Mouse (Mus musculus): ENCODE results near the gene Shc1.
"Not testable (repeated sequence)": the region's sequence is repeated elsewhere in the genome, so short reads cannot be mapped to it uniquely, and the experiment has no call there.

Gene Shc1

GRCm38 (mm10) chr3:89418861-89419250, 613 bp downstream of the Shc1 start:
- DNase-seq (ENCODE audit: low read depth, low spot score) = no peak

- DNase-seq (ENCODE audit: low read depth, low spot score) = no peak
Measured at GRCm38 (mm10) chr3:89419571-89419970, 1.3 kb downstream of the Shc1 start.

- no peak for DNase-seq (ENCODE audit: low read depth, low spot score)
Measured at GRCm38 (mm10) chr3:89419981-89420380, 1.7 kb downstream of the Shc1 start.

DNA sequence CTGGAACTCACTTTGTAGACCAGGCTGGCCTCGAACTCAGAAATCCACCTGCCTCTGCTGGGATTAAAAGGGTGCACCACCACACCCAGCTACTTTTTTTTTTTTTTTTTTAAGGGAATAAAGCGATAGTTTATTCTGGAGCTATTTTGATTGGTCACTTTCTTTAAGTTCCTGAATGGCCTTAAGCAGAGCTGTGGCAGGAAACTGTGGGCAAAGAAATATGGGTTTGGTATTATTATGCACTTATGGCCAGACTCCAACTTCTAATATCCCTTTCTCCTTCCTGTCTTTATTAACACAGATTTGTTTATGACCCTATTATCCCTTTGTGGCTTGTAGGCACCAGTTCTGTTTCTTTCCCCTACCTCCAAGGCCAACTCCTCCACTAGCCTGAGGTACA, 2.2 kb downstream of the Shc1 start:
- DNase-seq (ENCODE audit: low read depth, low spot score) = no peak

DNA sequence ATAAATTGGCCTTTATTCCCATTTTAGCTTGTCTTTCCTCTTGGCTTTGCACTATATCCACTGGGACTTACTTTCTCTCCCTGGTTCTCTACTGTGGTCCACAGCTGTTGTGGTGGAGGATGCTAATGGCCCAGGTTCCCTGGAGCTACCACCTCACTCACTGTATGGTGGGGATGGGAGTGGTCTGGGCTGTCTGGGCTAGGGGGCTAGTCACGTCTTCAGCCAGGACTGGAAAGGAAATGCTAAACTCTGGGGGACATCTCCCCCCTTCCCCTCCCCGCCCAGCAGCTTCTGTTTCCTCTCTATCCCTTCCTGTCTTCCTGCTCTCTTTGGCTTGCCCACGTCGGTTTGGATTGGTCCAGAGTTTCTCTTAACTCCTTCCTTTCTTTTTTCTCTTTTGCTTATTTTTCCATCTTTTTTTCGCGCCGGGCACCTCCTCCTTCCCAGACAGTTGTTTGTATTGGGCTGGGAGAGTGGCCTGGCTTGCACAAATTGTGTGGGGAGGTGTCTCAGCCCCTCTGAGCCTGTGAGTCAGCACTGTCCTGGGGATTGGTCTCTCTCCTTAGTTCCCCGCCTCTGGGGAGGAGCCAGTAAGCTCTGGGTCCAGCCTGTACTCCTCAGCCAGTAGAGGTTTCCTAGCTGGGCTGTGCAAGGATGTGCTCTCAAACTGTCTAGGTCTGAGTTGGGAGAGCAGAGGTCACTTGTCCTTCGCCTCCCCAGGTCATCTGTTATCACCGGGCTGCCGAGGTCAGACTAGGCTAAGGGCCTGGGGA, 2.9 kb downstream of the Shc1 start:
- DNase-seq (ENCODE audit: low read depth, low spot score) = peak; percentile 11

- no peak for DNase-seq (ENCODE audit: low read depth, low spot score)
Measured at GRCm38 (mm10) chr3:89421810-89422473, 3.7 kb downstream of the Shc1 start.

DNA sequence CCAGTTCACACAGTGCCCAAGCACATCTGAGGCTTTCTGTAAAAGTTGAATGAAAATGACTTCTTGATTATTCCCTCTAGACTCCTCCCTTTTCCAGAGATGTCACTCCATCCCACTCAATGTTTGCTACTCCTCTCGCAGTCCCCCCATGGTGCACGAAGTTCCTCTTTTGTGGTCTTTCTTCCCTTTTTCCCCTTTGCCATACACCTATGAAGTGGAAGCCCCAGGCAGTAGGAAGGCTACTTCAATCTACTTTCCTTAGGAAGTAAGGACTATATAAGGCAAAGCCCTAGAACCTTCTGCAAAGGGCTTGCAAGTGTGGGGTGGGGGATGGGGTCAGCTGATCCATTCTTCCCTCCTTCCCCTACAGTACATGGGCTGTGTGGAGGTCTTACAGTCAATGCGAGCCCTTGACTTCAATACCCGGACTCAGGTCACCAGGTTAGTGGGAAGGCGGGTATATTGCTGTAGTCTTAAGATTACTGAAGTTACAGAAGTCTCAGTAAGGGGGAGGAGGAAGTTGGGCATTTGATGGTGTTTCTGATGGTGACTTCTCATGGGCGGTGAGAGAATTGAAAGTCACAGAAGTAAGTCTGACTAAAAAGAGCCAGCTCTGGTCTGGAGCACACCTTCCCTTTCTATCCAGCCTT, 4.4 kb downstream of the Shc1 start:
- no peak for DNase-seq (ENCODE audit: low read depth, low spot score)

GRCm38 (mm10) chr3:89424416-89425140, 6.3 kb downstream of the Shc1 start:
- DNase-seq (ENCODE audit: low read depth, low spot score) = no peak

DNA sequence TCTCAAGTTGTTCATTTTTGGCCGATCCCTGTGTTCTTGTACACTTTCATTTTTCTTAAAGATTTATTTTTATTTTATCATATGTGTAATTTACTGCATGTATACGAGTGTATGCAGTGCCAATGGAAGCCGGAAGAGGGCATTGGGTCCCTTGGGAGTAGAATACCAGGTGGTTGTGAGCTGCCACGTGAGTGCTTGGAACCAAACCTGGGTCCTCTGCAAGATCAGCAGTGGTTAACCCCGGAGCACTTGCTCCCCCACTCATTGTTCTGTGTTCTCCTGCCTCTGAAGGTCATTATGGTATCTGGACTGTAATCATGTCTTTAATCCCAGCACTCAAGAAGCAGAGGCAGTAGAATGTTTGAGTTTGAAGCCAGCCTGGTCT, 6.9 kb downstream of the Shc1 start:
- DNase-seq (ENCODE audit: low read depth, low spot score) = no peak

DNA sequence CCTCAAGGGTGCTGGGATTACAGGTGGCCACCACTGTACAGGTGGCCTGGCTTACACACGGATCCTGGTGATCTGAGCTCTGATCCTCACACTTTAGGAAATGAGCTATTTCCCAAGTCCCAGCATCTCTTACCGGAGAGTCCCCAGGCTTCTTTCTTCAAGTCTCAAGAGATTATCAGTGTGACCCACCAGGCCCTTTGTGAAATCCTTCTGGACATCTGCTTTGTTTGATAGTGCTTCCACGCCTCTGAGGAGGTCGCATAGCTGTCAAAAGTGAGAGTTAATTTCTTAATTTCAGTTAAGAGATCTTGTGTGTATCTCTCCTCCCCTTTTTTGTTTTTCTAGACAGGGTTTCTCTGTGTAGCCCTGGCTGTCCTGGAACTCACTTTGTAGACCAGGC, 7.6 kb downstream of the Shc1 start:
- no peak for DNase-seq (ENCODE audit: low read depth, low spot score)

DNA sequence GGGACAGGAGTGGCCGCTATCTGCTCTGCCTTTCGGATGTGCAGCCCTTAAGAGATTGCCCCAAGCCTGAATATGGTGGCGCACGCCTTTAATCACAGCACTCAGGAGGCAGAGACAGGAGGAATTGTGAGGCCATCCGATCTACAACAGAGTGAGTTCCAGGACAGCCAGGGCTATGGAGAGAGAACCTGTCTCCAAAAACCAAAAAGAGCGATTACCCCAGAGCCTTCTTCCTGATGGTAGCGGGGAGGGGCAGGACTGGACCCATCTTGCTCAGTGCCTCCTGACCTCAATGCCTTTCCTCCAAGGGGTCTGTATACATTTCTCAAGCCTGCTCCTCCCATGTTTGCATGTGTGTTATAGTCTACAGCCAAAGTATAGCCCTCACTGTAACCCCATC, 10.8 kb downstream of the Shc1 start:
- DNase-seq (ENCODE audit: low read depth, low spot score) = not testable (repeated sequence)

- DNase-seq (ENCODE audit: low read depth, low spot score) = peak; percentile 96
Measured at GRCm38 (mm10) chr3:89430171-89431159, 12.2 kb downstream of the Shc1 start, which contains the start of gene Pygo2. Gene Pygo2, plus strand, starts transcription at chr3:89430214.

DNA sequence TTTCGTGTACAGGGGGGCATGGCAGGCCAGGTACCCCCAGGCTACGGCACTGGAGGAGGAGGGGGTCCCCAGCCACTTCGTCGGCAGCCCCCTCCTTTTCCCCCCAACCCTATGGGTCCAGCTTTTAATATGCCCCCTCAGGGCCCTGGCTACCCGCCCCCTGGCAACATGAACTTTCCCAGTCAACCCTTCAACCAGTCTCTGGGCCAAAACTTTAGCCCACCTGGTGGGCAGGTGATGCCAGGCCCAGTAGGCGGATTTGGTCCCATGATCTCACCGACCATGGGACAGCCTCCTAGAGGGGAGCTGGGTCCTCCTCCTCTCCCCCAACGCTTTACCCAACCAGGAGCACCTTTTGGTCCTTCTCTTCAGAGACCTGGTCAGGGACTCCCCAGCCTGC, 14.4 kb downstream of the Shc1 start:
- no peak for DNase-seq (ENCODE audit: low read depth, low spot score)

DNA sequence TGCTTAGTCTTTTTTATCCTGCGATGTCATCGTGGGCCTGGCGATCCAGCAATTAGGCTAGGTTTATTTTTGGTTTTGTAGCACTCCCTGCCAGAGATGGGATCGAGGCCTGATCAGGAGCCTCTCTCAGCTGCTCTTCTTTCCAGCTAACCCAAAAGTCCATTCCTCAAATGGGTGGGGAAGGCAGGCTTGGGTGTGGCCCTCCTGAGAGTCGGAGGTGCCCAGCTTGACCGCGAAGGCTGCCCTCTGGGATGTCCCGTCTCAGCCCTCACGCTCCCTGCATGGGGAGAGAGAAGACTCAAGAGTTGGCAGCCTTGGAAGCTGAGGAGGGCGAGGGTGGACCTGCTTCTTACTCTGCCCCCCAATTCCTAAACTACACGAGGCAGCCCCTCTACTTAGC, 16.3 kb downstream of the Shc1 start:
- DNase-seq (ENCODE audit: low read depth, low spot score) = no peak

DNA sequence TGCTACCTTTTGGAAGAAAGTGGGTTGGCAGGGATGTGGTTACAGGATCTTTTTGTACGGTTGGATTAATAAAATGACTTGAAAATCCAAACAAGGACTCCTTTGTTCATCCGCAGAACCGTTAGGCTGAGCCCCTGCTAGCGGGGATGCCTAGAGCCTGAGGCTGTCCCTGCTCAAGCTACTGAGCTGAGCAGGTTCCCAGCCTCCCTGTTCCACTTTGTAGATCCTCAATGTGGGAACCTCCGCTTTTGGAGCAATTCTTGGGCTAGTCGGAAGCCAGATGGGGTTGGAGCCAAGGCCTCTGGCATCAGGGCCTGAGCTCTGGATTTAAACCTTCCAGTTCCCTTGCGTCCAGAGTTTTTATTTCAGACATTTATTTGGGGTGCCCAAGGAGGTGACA, 16.8 kb downstream of the Shc1 start:
- DNase-seq (ENCODE audit: low read depth, low spot score) = no peak

DNA sequence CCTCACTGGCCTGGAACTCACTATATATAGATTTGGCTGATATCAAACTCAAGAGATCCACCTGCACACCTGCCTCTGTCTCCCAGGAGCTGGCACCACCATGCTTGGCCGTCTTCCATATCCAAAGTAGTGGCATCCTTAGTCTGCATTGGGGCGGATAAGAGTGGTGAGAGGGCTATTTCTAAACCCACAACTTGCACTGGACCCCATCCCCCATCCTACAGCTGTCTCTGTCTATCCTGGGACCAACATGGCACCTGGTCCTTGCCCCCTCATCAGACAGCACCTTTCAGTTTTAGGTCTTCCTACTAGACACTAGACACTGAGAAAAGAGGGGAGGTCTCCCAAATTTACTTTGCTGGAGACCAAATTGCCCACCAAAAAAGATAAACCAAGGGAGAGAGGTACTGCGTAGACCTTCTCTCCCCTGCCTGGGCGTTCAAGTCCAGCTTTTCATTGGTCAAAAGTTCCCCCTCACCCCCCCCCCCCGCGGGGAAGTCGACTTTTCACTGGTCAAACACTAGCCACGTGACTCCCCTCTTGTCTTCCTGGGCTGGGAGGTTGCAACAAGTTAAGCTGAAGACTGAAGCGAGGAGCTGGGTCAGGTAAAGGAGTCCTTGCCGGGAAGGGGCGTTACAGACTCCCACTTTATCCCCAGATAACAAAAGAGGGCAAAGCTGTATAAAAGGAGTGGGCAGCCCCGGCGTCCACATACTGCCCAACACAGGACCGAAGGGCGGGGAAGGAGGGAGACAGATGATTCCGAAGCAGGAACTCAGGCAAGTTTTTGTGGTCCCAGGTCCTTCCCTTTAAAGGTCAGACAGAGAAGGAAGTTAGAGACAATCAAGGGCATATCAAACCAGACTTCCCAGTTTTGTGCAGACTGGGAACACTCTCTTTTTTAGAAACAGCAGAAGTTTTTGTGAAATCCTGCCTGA, 18.2 kb downstream of the Shc1 start, which contains the start of gene Pbxip1:
Gene Pbxip1 (plus strand): TSS at position 531 of the 938 bp plus-strand sequence.
- peak; percentile 85 for DNase-seq (ENCODE audit: low read depth, low spot score)

GRCm38 (mm10) chr3:89437269-89437668, 19.0 kb downstream of the Shc1 start:
- peak; percentile 77 for DNase-seq (ENCODE audit: low read depth, low spot score)

DNA sequence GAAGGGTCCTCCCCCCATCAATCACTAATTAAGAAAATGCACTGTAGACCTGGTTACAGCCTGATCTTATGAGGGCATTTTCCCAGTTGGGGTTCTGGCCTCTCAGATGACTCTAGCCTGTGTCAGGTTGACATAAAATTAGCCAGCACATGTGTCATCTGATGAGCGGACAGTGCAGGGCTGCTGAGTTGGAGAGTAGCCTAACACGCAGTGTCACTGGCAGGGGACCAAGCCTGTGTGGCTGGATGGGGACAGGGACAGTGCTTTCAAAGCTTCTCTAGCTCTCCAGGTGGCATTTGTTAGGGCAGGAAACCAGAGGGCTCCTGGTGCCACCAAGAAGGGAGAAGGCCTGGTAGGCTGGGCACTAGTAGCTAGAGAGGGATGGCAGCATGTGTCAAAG, 22.4 kb downstream of the Shc1 start:
- DNase-seq (ENCODE audit: low read depth, low spot score) = no peak

GRCm38 (mm10) chr3:89448720-89449537, 30.7 kb downstream of the Shc1 start:
- peak; percentile 53 for DNase-seq (ENCODE audit: low read depth, low spot score)
